Mouse (Mus musculus): ENCODE data around the gene Ffar2.

Gene Ffar2

GRCm38 (mm10) chr7:30769236-30769635 lies 54.3 kb downstream of the Ffar2 start:
- no peak for DNase-seq (ENCODE audit: extremely low spot score)

Data from embryo, embryonic 9.5 days (tissue).